Mouse (Mus musculus): Measurements from ENCODE around the gene Mfsd12.

Gene Mfsd12

GRCm38 (mm10) chr10:81356991-81357844 lies at the start of gene Mfsd12:
Gene Mfsd12, plus strand, starts transcription at chr10:81357491.
- DNase-seq (ENCODE audit: low spot score): peak; percentile 93

- no peak for DNase-seq (ENCODE audit: low spot score)
These were observed 47.7 kb upstream of the Mfsd12 start for GRCm38 (mm10) chr10:81309571-81309970.

GRCm38 (mm10) chr10:81313581-81313980 lies 43.7 kb upstream of the Mfsd12 start:
- peak; percentile 76 for DNase-seq (ENCODE audit: low spot score)

DNA sequence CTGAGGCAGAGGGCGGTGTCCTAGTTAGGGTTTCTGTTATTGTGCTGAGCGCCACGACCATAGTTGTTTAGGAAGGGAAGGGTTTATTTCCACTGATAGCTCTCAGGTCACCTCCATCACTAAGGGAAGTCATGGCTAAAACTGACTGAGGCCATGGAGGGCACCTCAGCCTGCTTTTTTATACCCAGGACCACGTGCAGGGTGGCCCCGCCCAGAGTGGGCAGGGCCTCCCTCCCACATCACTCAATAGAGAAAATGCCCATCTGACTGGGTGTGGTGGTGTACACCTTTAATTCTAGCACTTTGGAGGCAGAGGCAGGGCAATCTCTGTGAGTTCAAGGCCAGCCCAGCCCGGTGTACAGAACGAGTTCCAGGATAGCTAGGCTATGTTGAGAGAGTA lies 43.1 kb upstream of the Mfsd12 start:
- DNase-seq (ENCODE audit: low spot score): no peak

DNA sequence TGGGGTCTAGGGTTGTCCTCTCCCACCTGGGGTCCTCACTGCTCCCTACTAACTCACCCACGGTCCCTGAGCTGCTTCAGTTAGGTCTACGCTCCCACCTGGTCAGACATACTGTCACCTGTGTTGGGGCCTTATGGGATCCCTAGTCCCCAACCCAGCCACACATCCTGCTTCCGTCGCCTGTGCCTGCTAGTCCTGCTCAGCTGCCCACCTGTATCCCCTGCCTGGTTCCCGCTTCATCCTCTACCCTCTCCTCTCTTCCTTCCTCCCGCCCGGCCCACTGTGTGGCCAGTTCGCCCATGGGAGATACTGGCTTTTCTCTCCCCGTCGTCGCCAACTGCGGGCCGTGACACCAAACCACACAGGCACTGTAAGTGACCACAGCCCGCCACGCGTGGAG lies 41.7 kb upstream of the Mfsd12 start:
- DNase-seq (ENCODE audit: low spot score): no peak

DNA sequence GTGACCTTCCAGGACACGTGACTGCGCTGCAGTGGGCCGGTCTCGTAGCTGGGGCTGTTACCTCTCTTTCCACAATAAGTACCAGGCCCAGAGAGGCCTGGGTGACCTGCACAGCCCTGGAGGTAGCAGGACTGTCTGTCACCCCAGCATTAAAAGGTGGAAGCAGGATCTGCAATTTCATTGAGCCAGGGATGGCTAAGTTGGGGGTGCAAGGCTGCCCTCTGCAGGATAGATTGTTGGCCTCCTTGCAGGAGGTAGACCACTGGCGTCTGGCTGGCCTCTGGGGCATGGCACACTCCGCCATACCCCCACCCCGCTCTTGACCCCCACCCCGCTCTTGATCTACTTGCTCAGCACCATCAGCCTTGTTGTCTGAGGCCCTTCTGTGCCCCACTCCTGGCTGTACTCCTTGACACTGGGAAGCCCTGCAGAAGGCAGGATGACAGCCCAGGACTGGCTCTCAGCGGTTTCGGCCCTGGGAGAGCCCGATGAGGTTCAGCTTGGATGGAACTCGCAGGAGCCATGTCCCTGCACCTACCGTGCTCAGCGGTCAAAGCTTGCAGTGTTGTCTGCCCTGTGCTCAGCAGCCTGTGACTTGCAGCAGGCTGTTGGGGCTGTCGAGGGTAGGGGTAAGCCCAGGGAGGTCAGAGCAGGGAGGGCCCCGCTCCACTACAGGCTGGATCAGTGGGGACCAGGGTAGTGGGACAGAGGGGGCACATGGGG lies 40.8 kb upstream of the Mfsd12 start:
- peak; percentile 56 for DNase-seq (ENCODE audit: low spot score)

DNA sequence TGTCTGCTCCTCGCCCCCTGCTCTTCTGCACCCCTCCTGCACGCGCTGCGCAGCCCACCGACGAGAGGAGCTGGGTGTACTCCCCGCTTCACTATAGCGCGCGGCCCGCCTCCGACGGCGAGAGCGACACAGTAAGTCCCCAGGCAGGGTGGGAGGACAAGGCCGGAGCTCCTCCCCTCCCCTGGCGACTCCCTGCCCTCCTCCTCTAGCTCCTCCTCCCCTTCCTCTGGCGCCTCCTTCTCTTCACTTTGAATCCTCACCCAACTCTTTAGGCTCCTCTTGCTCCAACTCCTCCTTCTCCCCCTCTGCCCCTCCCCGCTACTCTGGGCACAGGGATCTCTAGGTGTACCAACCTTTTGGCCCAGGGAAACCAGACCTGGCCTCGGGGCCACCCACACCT lies 40.0 kb upstream of the Mfsd12 start:
- DNase-seq (ENCODE audit: low spot score): no peak

- DNase-seq (ENCODE audit: low spot score): peak; percentile 75
These were observed 38.5 kb upstream of the Mfsd12 start for GRCm38 (mm10) chr10:81318589-81319329.

DNA sequence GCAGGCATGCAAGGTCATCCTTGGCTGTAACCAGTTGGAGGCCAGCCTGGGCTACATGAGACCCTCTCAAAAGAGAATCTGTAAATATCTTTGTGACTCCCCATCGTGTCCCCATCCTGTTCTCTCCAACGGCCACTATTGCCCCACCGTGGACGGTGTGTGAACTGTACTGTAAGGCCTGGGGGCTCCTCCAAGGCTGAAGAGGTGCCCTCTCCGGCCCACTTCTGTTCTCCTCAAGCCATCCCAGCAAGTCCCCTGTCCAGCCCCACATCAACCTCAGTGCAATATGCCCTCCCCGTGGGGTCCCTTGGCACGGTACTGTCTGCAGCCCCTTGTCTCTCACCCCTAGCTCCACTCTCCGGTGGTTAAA lies 38.0 kb upstream of the Mfsd12 start:
- DNase-seq (ENCODE audit: low spot score): peak; percentile 67

- DNase-seq (ENCODE audit: low spot score): peak; percentile 98
These were observed 37.3 kb upstream of the Mfsd12 start for GRCm38 (mm10) chr10:81319741-81320549.

GRCm38 (mm10) chr10:81320550-81321347 lies 36.5 kb upstream of the Mfsd12 start, which contains the start of gene Cactin:
Gene Cactin, plus strand, starts transcription at chr10:81321103.
- peak; percentile 100 for DNase-seq (ENCODE audit: low spot score)

GRCm38 (mm10) chr10:81321436-81321835 lies 35.9 kb upstream of the Mfsd12 start:
- DNase-seq (ENCODE audit: low spot score): peak; percentile 82

DNA sequence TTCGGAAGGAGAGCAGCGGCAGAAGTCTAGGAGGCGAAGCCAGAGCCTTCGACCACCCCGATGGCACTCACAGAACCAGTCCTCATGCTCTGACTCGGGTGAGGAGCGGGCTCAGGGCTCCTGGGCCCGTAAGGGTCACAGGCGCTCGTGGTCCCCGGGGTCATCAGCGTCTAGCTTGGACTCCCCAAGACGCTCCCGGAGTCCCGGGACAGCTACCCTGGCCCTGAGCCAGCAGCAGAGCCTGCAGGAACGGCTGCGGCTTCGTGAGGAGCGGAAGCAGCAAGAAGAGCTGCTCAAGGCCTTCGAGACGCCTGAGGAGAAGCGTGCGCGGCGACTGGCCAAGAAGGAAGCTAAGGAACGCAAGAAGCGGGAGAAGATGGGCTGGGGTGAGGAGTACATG lies 34.8 kb upstream of the Mfsd12 start:
- peak; percentile 63 for DNase-seq (ENCODE audit: low spot score)

GRCm38 (mm10) chr10:81323141-81323775 lies 34.0 kb upstream of the Mfsd12 start:
- peak; percentile 86 for DNase-seq (ENCODE audit: low spot score)

GRCm38 (mm10) chr10:81323791-81324530 lies 33.3 kb upstream of the Mfsd12 start:
- DNase-seq (ENCODE audit: low spot score): peak; percentile 43

GRCm38 (mm10) chr10:81325176-81325575 lies 32.1 kb upstream of the Mfsd12 start:
- DNase-seq (ENCODE audit: low spot score): no peak

DNA sequence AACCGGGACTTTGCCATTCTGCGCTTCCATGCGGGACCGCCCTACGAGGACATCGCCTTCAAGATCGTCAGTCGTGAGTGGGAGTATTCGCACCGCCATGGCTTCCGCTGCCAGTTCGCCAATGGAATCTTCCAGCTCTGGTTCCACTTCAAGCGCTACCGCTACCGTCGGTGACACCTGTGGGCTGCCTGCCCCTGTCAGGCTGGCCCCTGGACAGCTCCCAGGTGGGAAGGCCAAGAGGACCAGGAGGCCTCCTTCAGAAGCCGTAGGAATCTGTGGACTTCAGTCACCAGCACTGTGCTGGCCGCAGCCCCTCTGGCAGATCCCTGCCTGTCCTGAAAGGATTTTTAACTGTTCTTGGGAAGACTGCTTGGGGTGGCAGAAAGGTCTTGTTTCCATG lies 31.5 kb upstream of the Mfsd12 start:
- no peak for DNase-seq (ENCODE audit: low spot score)

GRCm38 (mm10) chr10:81326858-81327257 lies 30.4 kb upstream of the Mfsd12 start:
- no peak for DNase-seq (ENCODE audit: low spot score)

- DNase-seq (ENCODE audit: low spot score): no peak
These were observed 29.3 kb upstream of the Mfsd12 start for GRCm38 (mm10) chr10:81327959-81328358.

DNA sequence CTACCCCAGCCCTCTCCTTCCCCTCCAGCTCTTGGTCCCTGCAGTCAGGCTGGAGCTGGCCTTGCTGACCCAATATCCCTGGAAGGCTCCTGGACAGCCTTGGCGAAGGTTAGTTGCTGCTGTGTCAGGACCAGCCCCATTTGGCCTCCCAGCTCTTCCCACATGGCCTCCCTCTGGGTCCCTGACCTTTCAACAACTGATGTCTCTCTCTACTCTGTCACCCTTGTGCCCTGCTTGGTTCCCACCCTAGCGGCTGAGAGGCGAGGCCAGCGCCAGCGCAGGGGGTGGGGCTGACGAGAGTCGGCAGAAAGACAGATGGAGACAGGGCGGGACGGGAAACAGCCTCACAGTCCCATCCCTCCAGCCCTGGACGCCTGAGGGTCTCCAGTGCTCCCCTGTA lies 28.9 kb upstream of the Mfsd12 start, which contains the start of gene Tbxa2r:
Gene Tbxa2r, plus strand, starts transcription at position 346 of the 400 bp plus-strand sequence.
- no peak for DNase-seq (ENCODE audit: low spot score)

Data from MN1 (cell line).